Mouse (Mus musculus) brain, embryonic 14.5 days (tissue): ENCODE measurements around the gene Robo1.

Experiments used
- CTCF ChIP-seq: fragments of 200-500 bp; IDR thresholded peaks from 2 replicates; pipeline ENCODE4 v1.5.1; 2012; ENCODE audit warnings: inconsistent platforms, mild to moderate bottlenecking, moderate library complexity, borderline replicate concordance; ENCODE audit not compliant: insufficient read depth, insufficient read length; ENCODE audit errors: extremely low read depth
- POLR2A ChIP-seq: fragments of 200-500 bp; IDR thresholded peaks from 2 replicates; pipeline ENCODE4 v1.6.1; 2012; ENCODE audit warnings: mild to moderate bottlenecking, inconsistent platforms, borderline replicate concordance; ENCODE audit not compliant: poor library complexity, insufficient read depth, insufficient read length, severe bottlenecking; ENCODE audit errors: extremely low read depth

- no peak for TF ChIP-seq POLR2A
- TF ChIP-seq CTCF = peak; percentile 40; the same call in 1 of the 2 replicates
These were observed 383.8 kb downstream of the Robo1 start for GRCm38 (mm10) chr16:72691909-72692308.
